Mouse (Mus musculus): ENCODE measurements at regions not wholly inside any gene's neighbourhood (a gene's known extent, or its start where the extent isn't known, plus 50 kb on each side); places are given as distances from the start of the nearest gene placed in this dataset.

DNA sequence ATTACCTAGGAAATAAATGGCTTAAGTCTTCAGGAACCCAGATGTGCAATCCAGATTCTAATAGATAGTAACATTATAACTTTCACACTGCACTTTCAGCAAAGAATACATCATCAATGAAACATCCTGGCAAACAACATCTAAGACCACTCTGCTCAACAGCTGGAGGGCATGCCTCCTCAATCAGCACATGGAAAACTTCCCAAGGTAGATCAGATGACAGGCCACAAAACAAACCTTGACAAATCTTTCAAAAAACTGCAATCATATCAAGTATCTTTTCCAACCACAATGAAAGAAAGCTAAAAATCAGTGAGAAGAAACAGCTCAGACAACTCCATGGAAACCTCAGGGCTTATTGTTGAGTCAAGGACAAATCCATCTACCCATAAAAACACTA is 105.2 kb downstream of the Postn start:
- TF ChIP-seq POLR2A (IDR thresholded peaks at IDR 0.05; ENCODE audit: low read depth, low read length): no peak
- no peak for TF ChIP-seq CTCF (conservative IDR thresholded peaks at IDR 0.05; ENCODE audit: insufficient read depth, insufficient read length, low read depth, low read length)
